In genomic region chr13:98531306-98531705, GRCm38 (mm10) we compare ENCODE assay signal across 23 mouse cellular contexts. TPM values are rescaled to one million over a fixed set of nuclear protein-coding genes. Genes with fewer than 3 reads are reported as not detected.
A peak's percentile ranks its signal among the peaks of the same experiment; 100 is the strongest.
DNase-seq lines count a peak whose midpoint lies in the region; ATAC-seq and TF ChIP-seq lines count a peak whose summit lies in the region.
"Had no signal": no experiment of that assay in that cellular context is flagged by ENCODE, and none has a peak within 500 bp of the region (broad histone marks: within the 10 kb centered on the region; RNA-seq: fewer than 3 reads in every experiment).

No protein-coding gene starts in this region.

- intact Hi-C loops in heart, postnatal 10 days (cut with DNase I): no loop called here

- WGBS in midbrain, embryonic 11.5 days: 24% methylated on average over 3 of the region's 3 CpGs
- WGBS in midbrain, postnatal 0 days: 11% methylated on average over 3 of the region's 3 CpGs

- no peak overlapping the region for H3K4me2 ChIP-seq in midbrain, embryonic 11.5 days
- H3K4me2 ChIP-seq in midbrain, postnatal 0 days (ENCODE audit: low read depth, low read length, poor library complexity, severe bottlenecking): no peak overlapping the region
- H3K4me2 ChIP-seq: embryonic facial prominence, embryonic 13.5 days; forebrain, embryonic 12.5 days; heart, embryonic 12.5 days; hindbrain, embryonic 12.5 days; intestine, embryonic 15.5 days had no signal

- no peaks in the 10 kb centered on the region; the same call in 1 of the 2 replicates for H3K9me3 ChIP-seq in midbrain, embryonic 11.5 days (ENCODE audit: control insufficient read depth, low read length)
- no peaks in the 10 kb centered on the region for H3K9me3 ChIP-seq in midbrain, postnatal 0 days (ENCODE audit: low read length)
- H3K9me3 ChIP-seq: embryonic facial prominence, embryonic 13.5 days; intestine, embryonic 15.5 days had no signal

- DNase-seq in heart, adult 11 months: peak; percentile 43
- DNase-seq in heart, postnatal 10 days: no peak
- peak; percentile 85 for DNase-seq in midbrain, embryonic 11.5 days (ENCODE audit: low spot score, missing footprints)
- DNase-seq in midbrain, postnatal 0 days (ENCODE audit: low spot score): no peak
- DNase-seq in embryo, embryonic 10.5 days (ENCODE audit: low spot score): peak; percentile 68
- no peak for DNase-seq in layer of hippocampus, postnatal 14 days (ENCODE audit: low spot score in 2 of 2)
- DNase-seq in layer of hippocampus, adult 2 months (ENCODE audit: low spot score in 2 of 2): no peak
- DNase-seq: adrenal gland, adult 8-10 months; cerebellum, adult 11 months; cerebellum, adult 8-10 months; cerebellum, postnatal 14 days; gastrocnemius, postnatal 14 days; heart, postnatal 36 days had no signal

- H3K4me3 ChIP-seq in midbrain, embryonic 11.5 days (ENCODE audit: low read depth, low read length): no peak overlapping the region
- H3K4me3 ChIP-seq in midbrain, postnatal 0 days (ENCODE audit: low read depth, low read length): no peak overlapping the region
- no peak overlapping the region for H3K4me3 ChIP-seq in layer of hippocampus, adult 2 months
- H3K4me3 ChIP-seq: embryonic facial prominence, embryonic 13.5 days; forebrain, embryonic 12.5 days; heart, embryonic 12.5 days; hindbrain, embryonic 12.5 days; intestine, embryonic 15.5 days had no signal

- H3K27me3 ChIP-seq in midbrain, embryonic 11.5 days (ENCODE audit: control insufficient read depth, insufficient read depth, low read length): peaks cover 15% of the 10 kb centered on the region; the same call in 1 of the 2 replicates
- H3K27me3 ChIP-seq in midbrain, postnatal 0 days (ENCODE audit: insufficient read depth, low read length): peaks cover 17% of the 10 kb centered on the region
- H3K27me3 ChIP-seq: Patski had no signal

- no peaks in the 10 kb centered on the region for H3K36me3 ChIP-seq in midbrain, embryonic 11.5 days (ENCODE audit: control insufficient read depth, insufficient read depth, low read length)
- no peaks in the 10 kb centered on the region for H3K36me3 ChIP-seq in midbrain, postnatal 0 days (ENCODE audit: insufficient read depth, low read length)
- H3K36me3 ChIP-seq: forebrain, embryonic 12.5 days; heart, embryonic 12.5 days; hindbrain, embryonic 12.5 days; intestine, embryonic 15.5 days had no signal

- ATAC-seq in midbrain, embryonic 11.5 days (ENCODE audit: low FRiP score): no peak
- ATAC-seq in midbrain, postnatal 0 days (ENCODE audit: low FRiP score): no peak
- ATAC-seq: forebrain, embryonic 16.5 days; hindbrain, postnatal 0 days; intestine, embryonic 15.5 days; Patski had no signal

- no peak overlapping the region for H3K9ac ChIP-seq in midbrain, embryonic 11.5 days (ENCODE audit: low read length)
- H3K9ac ChIP-seq in midbrain, postnatal 0 days (replicated peaks; ENCODE audit: low read length, poor library complexity, severe bottlenecking): no peak overlapping the region
- H3K9ac ChIP-seq: embryonic facial prominence, embryonic 13.5 days; forebrain, embryonic 12.5 days; heart, embryonic 12.5 days; hindbrain, embryonic 12.5 days; intestine, embryonic 15.5 days had no signal

- H3K4me1 ChIP-seq in midbrain, embryonic 11.5 days (ENCODE audit: control insufficient read depth, insufficient read depth, low read length): peaks cover 25% of the 10 kb centered on the region
- no peaks in the 10 kb centered on the region; the same call in 1 of the 2 replicates for H3K4me1 ChIP-seq in midbrain, postnatal 0 days (ENCODE audit: insufficient read depth, low read length)

- no peak overlapping the region for H3K27ac ChIP-seq in midbrain, embryonic 11.5 days (ENCODE audit: low read depth, low read length)
- H3K27ac ChIP-seq in midbrain, postnatal 0 days (ENCODE audit: low read depth, low read length): no peak overlapping the region
- H3K27ac ChIP-seq in layer of hippocampus, adult 2 months: no peak overlapping the region
- H3K27ac ChIP-seq: embryonic facial prominence, embryonic 13.5 days; forebrain, embryonic 12.5 days; hindbrain, embryonic 12.5 days; hindbrain, postnatal 0 days; intestine, embryonic 15.5 days had no signal

- no peak for TF ChIP-seq CTCF in midbrain, postnatal 0 days (IDR thresholded peaks at IDR 0.05)
- no peak for TF ChIP-seq CTCF in layer of hippocampus, adult 2 months (conservative IDR thresholded peaks at IDR 0.05)

RNA-seq across cellular contexts. Expression of gene Gm10320, which starts 39.5 kb away (rescaled TPM):
- total RNA-seq in heart, postnatal 10 days (2021): not detected
- 0.88 and 1.0 TPM in 2 replicates for polyA plus RNA-seq in midbrain, embryonic 11.5 days (2014; fragmentation: Nextera tagmentation; extraction: Ambion mirVana)
- not detected in 2 replicates for total RNA-seq in midbrain, postnatal 0 days (2014; rRNA removed)
- polyA plus RNA-seq in midbrain, postnatal 0 days (2015; fragmentation: Nextera tagmentation; extraction: Ambion mirVana): 0.43 and 1.2 TPM in 2 replicates
- total RNA-seq in layer of hippocampus, postnatal 14 days (2021): not detected
- total RNA-seq in layer of hippocampus, adult 2 months (2021): not detected
- total RNA-seq: gastrocnemius, adult 18-20 months; gastrocnemius, postnatal 14 days; heart, adult 8-10 months; heart, postnatal 36 days had no signal
- polyA plus RNA-seq: hindbrain, embryonic 12.5 days had no signal

Comparison
In these comparisons a context has a peak if more than half of its experiments do, and no peak if none do; other contexts are left out.
1. DNase-seq: peak in heart, adult 11 months (single experiment), midbrain, embryonic 11.5 days (single experiment) and embryo, embryonic 10.5 days (single experiment); none in heart, postnatal 10 days (0 of 2), midbrain, postnatal 0 days (single experiment), layer of hippocampus, postnatal 14 days (0 of 2) and layer of hippocampus, adult 2 months (0 of 2).